Mouse (Mus musculus) NIH3T3 (cell line): ENCODE measurements around the gene Dppa3.
A peak's percentile ranks its signal among the peaks of the same experiment; 100 is the strongest.
"Not testable (repeated sequence)": the region's sequence is repeated elsewhere in the genome, so short reads cannot be mapped to it uniquely, and the experiment has no call there.

Experiments used
- DNase-seq: peaks from one replicate; pipeline ENCODE4 v3.0.0-alpha.2; 2012; ENCODE audit warnings: low read depth

The Dppa3 gene

DNA sequence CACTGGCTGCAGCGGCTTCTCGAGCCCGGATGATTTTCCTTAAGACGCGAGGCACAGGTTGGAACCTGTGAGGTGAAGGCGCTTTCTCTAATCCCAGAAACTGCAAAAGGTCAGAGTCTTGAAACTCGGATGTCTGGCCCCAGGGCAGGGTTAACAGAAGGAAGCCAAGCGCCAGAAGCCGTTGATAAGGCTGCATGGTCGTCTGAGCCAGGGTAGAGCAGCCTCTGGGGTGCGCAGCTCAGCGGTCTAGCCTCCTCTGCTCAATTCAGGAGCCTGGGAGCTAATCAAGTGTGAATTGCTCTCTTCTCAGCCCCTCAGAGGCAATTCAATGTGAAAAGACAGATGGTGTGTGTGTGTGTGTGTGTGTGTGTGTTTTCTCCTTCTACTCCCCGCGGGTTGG, 16.4 kb upstream of the Dppa3 start, which contains the start of gene Gdf3:
Gene Gdf3, minus strand, starts transcription at position 317 of the 400 bp plus-strand sequence.
- DNase-seq, result no peak

GRCm38 (mm10) chr6:122612426-122612825, 13.8 kb upstream of the Dppa3 start:
- no peak for DNase-seq

GRCm38 (mm10) chr6:122614047-122614446, 12.2 kb upstream of the Dppa3 start:
- DNase-seq, result peak; percentile 37

DNA sequence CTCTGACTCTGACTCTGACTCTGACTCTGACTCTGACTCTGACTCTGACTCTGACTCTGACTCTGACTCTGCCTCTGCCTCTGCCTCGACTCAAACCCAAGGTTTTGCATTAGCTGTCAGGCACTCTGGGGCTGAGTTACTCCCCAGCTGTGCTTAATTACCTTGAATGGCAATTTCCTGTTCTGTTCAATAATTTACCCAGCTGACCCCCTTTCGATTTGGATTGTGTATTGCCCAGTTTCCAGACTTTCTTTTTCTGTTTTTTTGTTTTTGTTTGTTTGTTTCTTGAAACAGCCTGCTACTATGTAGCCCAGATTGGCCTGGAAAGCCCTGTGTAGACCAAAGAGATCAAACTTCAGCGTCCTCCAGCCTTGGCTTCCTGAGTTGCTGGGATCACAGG, 10.2 kb upstream of the Dppa3 start:
- no peak for DNase-seq

DNA sequence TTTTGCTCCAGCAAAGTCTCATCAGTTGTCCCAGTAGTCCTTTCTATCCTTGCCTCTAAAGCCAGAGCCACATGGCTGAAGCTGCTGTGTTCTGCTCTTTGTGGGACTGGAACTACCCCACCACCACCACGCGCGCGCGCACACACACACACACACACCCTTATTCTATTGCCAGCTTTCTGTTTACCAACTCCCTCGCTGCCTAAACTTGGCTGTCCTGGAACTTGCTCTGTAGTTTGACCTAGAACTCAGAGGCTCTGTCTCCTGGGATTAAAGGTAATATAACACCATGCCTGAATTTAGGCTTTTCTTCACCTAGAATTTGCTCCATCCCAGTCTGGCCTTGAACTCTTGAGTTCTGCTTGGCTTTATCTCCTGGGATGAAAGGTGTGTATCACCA, 5.1 kb upstream of the Dppa3 start:
- no peak for DNase-seq

DNA sequence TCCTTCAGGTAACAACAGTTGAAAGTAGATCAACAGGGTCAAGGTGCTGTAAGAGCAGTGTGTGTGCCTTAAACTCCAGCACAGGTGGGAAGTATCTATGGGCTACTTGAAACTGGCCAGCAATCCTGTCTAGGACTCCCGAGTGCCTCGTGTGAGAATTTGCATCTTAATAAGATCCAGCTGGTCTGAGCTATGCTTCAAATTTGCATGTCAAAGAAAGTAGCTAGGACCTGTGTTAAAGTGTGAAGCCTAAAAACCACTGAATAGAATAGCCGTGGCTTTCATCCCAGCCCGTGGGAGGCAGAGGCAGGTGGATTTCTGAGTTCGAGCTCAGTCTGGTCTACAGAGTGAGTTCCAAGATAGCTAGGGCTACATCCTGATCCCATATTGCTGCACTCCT, 1.7 kb upstream of the Dppa3 start:
- DNase-seq, result no peak

- DNase-seq, result no peak
Observed at GRCm38 (mm10) chr6:122625156-122625555, 1.1 kb upstream of the Dppa3 start.

GRCm38 (mm10) chr6:122627469-122628108, 1.4 kb downstream of the Dppa3 start:
- DNase-seq, result no peak

DNA sequence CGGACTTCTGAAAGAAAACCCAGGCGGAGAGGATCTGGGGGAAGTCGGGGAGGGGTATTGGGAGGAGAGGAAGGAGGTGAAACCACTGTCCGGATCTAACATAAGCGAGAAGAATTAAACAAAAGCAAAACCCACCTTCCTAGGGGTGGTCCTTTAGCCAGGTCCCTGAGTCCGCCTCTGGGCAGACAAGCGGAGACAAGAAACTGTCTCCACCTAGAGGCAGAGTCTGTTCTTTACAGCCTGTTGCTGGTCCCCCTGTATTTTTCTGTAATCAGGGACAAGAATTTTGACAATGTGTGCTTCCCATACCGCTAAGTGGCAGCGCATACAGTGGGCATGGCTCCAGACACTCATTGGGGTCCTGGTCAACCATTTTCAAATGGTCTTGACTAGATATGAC, 7.2 kb downstream of the Dppa3 start:
- peak; percentile 25 for DNase-seq

DNA sequence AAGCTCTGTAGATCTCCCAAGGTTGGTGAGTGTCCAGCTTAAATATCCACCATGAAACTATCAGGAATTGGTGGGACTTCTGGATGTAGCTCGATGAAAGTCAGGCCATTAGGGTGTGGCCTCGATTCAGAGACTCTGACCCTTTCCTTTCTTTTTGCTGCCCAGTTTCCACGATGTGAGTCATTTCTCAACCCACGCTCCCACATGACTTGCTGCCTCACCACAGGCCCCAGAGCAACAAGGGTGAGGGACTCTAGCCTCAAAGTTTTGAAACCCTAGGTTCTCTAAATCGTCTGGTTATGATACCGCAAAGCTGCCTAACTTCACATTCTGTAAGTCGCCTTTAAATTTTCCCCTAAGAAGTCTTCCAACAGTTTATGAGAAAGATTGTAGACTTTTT, 9.1 kb downstream of the Dppa3 start:
- peak; percentile 62 for DNase-seq

- DNase-seq, result peak; percentile 11
Observed at GRCm38 (mm10) chr6:122636666-122637065, 10.5 kb downstream of the Dppa3 start.

DNA sequence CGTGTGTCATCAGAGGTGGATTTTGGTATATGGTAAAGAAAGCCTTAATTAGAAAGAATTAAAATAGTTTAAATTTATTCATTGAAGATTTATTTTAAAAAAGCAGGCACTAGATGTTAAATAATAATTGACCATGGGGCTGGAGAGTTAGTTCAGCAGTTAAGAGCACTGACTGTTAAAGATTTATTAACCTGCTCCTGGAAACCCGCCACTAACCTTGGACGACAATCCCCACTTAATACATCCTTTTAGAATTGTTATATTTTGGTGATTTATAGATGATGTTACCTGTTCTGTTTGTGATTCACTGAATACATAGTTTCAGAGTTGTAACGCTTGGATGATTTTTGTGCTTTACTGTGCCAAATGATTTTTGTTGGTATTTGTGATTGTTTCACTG, 11.4 kb downstream of the Dppa3 start:
- DNase-seq, result not testable (repeated sequence)

- DNase-seq, result not testable (repeated sequence)
Observed at GRCm38 (mm10) chr6:122644196-122644595, 18.0 kb downstream of the Dppa3 start.

DNA sequence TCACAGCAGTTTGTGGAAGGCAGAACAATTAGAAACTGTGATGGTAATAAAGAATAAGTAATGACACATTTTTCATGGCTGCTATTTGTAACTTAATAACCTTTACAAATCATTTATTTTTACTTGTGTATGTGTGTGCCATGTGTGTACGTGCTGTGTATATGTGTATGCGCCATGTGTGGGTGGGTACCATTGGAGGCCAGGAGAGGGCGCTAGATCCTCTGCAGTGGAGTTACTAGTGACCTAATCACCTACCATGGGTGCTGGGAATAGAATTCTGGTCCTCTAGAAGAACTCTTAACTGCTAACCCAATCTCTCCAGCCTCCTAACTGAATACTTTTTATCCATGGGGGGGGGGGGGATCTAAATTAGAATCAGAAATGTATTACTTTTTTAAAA, 23.7 kb downstream of the Dppa3 start:
- no peak for DNase-seq

GRCm38 (mm10) chr6:122650398-122650980, 24.3 kb downstream of the Dppa3 start:
- DNase-seq, result no peak

GRCm38 (mm10) chr6:122654301-122654700, 28.1 kb downstream of the Dppa3 start:
- DNase-seq, result peak; percentile 22

DNA sequence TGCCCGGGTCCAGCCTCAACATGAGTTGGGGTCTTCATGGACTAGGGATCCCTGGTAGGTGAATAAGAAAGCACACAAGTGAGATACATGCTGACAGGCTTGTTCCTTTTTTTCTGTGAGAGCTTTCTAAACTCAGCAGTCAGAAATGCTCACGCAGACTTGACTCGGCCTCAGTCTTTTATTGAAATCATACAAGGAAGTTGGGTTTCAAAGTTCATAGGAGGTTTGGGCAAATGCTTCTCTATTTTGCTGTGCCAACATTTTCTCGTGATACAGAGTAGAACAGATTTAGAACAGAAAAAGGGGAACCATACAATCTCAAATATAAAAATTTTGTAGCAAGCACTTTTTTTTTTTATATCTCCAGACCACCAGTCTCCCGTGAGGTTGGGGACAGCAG, 31.4 kb downstream of the Dppa3 start:
- no peak for DNase-seq

GRCm38 (mm10) chr6:122659567-122659966, 33.4 kb downstream of the Dppa3 start:
- DNase-seq, result peak; percentile 73

- peak; percentile 82 for DNase-seq
Observed at GRCm38 (mm10) chr6:122660601-122661379, 34.6 kb downstream of the Dppa3 start.

DNA sequence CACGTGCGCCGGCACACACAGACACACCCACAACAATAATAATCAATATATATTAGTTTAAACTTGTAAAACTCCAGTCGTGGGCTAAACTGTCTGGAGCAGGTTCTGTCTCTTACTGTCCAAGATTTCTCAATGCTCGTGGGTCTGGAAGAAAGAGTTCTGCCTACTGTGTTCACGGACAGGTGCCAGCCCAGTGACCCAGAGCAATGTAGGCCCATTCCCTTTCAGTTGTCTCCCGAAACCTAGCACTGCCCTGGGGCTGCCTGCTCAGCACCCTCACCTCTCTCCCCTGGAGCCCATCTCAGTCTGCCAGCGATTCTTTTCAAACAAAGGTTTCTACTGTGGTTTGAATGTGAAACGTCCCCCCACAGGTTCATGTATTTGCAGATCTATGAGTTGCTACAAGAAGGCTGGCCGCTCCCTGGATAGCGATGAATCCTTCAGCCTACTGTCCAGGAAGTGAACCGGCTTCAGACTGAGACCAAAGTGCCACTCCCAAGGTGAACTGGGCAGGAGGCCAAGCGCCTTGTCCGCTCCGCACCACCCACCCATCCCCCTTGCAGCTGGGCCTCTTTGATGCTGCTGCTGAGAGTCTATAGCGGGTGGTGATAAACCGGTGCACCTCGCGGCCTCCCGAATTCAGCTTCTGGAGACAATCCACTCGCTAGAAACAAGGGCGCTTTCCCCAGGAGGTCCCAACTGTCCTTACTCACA, 36.5 kb downstream of the Dppa3 start:
- no peak for DNase-seq

DNA sequence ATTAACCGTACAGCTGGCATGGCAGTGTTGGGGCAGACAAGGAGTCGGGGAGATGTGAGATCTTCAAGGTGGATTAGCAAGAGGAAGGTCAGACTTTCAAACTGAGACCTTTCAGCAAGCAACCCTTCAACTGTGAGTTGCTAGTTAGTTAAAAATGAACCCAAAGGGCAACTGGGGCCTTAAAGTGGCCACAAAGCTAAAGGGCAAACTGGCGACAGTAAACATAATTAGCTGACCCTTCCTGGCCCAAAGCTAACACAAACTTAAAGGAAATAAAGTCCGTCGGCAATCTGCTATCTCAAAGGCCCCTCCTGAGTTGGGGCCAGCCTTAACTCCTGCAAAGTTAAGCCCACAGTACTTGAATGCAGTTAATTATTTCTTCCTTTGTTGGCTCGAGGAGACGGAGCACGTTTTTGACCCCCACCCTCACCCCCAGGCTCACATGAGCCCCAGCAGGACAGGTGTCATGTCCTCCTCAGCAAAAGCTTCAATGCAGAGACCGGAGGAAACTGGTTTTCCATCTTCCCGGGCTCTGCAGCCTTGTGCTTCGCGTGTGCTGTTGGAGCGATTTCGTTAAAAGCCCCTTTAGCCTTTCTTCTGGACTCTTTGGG, 37.5 kb downstream of the Dppa3 start:
- DNase-seq, result no peak

DNA sequence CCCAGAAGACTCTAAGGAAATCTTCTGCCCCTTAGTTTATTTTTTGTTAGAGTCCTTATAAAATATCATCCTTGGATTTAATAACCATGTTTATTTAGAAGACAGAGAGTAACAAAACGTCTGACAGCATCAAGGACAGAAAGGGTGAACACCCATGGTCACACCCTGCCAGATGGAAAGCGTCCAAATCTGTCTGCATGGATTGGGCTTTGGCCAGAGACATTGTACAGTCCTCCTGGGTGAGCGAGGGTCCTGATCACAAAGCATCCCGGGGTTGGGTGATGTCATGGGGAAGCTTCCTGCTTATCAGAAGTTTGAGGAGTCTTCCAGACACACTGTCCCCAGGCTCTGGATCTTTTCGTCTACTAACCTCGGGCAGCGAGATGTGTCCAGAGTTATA, 39.7 kb downstream of the Dppa3 start:
- no peak for DNase-seq
